Mouse (Mus musculus) cortical plate, adult 2 months (tissue): ENCODE data around the gene Arid1b.

ENCODE experiments used
- CTCF ChIP-seq: fragments of 200-500 bp; IDR thresholded peaks from 2 replicates; pipeline ENCODE4 v1.5.1; 2011; ENCODE audit warnings: mild to moderate bottlenecking, control low read depth, low read length; ENCODE audit not compliant: insufficient read depth; ENCODE audit errors: extremely low read depth
- POLR2A ChIP-seq: fragments of 200-500 bp; IDR thresholded peaks from 2 replicates; pipeline ENCODE4 v1.6.1; 2011; ENCODE audit warnings: mild to moderate bottlenecking, low read length, control low read depth; ENCODE audit not compliant: insufficient read depth; ENCODE audit errors: extremely low read depth

- TF ChIP-seq CTCF (no peak), POLR2A (no peak)
Measured at GRCm38 (mm10) chr17:5057944-5058720, 64.0 kb downstream of the Arid1b start.
